Mouse (Mus musculus) forebrain, embryonic 10.5 days (tissue): Measurements from ENCODE around the gene Acot5. TPM values are rescaled to one million over a fixed set of nuclear protein-coding genes. Genes with fewer than 3 reads are reported as not detected.
"Not testable (repeated sequence)": the region's sequence is repeated elsewhere in the genome, so short reads cannot be mapped to it uniquely, and the experiment has no call there.

Source experiments
- DNase-seq: peaks from one replicate; pipeline ENCODE4 v3.0.0-alpha.2; 2017; ENCODE audit warnings: low spot score; ENCODE audit errors: extremely low spot score
- H3K27ac ChIP-seq: fragments of 300-500 bp; sonication (generic); 2 replicates; pipeline ENCODE4 v1.5.1; 2016; ENCODE audit warnings: mild to moderate bottlenecking
- H3K27me3 ChIP-seq: fragments of 300-500 bp; sonication (generic); 2 replicates; pipeline ENCODE4 v1.6.1; 2016; ENCODE audit warnings: mild to moderate bottlenecking; ENCODE audit not compliant: poor library complexity, severe bottlenecking
- H3K36me3 ChIP-seq: fragments of 300-500 bp; sonication (generic); replicated peaks from 2 replicates; pipeline ENCODE4 v1.6.1; 2016; ENCODE audit warnings: mild to moderate bottlenecking, moderate library complexity
- H3K4me1 ChIP-seq: fragments of 300-500 bp; sonication (generic); 2 replicates; pipeline ENCODE4 v1.6.1; 2016
- H3K4me3 ChIP-seq: fragments of 300-500 bp; sonication (generic); 2 replicates; pipeline ENCODE4 v1.5.1; 2016; ENCODE audit warnings: mild to moderate bottlenecking, moderate library complexity
- H3K9me3 ChIP-seq: fragments of 300-500 bp; sonication (generic); 2 replicates; pipeline ENCODE4 v1.6.1; 2016; ENCODE audit warnings: mild to moderate bottlenecking, moderate library complexity
- WGBS: fragments of 180-500 bp; shearing (Covaris S2); methylation state at CpG from one replicate; pipeline ENCODE4 v1.1.7; 2016; 5-methylcytosine and 5-hydroxymethylcytosine counted together
- polyA plus RNA-seq: library from polyadenylated mRNA; unstranded; fragments of >200 nt; fragmentation: Nextera tagmentation; extraction: Ambion mirVana; gene quantifications from 2 replicates; pipeline ENCODE4 v1.2.1, GENCODE M21; 2016

Gene Acot5
- not detected in 2 replicates for polyA plus RNA-seq

DNA sequence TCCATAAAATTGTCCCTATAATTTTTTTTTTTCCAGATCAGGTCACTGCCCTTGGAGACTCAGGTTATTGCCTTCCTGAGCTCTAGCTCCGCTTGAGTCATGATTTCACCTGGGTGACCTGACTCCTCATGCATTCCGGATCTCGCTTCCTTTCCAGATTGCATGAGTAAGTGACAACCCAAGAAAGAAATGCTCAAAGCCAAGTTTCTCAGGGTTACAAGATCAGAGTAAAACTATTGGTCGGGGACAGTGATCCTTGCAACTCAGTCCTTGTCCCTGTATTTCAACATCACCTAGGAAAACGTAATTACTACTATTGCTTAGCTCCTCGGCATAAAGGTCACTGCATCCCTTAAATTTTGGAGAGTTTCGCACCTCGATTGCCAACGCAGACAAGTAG is at the start of gene Acot5:
Gene Acot5, plus strand, starts transcription at position 340 of the 400 bp plus-strand sequence.
- 60% methylated on average over 9 of the region's 9 CpGs for WGBS

DNA sequence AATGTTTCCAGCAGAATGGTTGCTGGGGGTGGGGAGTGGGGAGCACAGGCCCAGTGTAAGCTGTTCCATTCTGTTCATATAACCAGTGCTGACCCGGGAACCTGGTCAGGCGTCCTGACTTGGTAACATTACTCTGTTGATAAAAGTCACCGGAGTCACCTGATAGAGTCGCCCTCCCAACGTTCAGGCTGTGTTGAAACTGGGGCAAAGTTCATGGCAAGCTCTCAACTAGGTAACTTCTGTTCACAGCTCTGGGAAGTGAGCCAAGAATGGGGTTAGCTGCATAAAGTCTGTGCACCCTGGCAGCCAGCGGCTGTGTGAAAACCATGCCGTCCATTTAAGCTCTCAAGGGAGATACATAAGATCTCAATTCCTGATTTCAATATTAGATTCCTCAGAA is 48.6 kb upstream of the Acot5 start:
- not testable (repeated sequence) for H3K9me3 ChIP-seq, H3K4me1 ChIP-seq, H3K4me3 ChIP-seq, DNase-seq, H3K27me3 ChIP-seq, H3K27ac ChIP-seq
- WGBS: 91% methylated on average over 7 of the region's 7 CpGs
- H3K36me3 ChIP-seq: peaks cover 11% of the 10 kb centered on the region

More for the DNA sequence above, at the start of gene Acot5:
- no peaks in the 10 kb centered on the region for H3K9me3 ChIP-seq
- H3K4me1 ChIP-seq: peaks cover 13% of the 10 kb centered on the region
- H3K27ac ChIP-seq: no peak within 1 kb of the TSS
- H3K4me3 ChIP-seq: peak within 1 kb of the TSS; percentile 49
- H3K27me3 ChIP-seq: peaks cover 48% of the 10 kb centered on the region
- no peaks in the 10 kb centered on the region for H3K36me3 ChIP-seq
- DNase-seq: no peak

DNA sequence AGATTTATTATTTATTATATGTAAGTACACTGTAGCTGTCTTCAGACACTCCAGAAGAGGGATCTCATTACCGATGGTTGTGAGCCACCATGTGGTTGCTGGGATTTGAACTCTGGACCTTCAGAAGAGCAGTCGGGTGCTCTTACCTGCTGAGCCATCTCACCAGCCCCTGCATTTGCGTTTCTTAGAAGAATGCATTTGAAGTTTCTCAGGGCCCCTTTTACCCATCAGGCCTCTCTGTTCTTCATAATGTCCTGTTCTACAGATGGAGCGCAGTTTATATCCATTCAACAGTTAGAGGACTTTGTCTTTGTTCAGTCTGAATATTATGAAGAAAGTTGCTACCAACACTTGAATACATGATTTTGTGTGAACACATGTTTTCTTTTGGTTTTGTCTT is 46.9 kb upstream of the Acot5 start:
- 95% methylated on average over 4 of the region's 4 CpGs for WGBS
- not testable (repeated sequence) for H3K4me3 ChIP-seq, H3K9me3 ChIP-seq

DNA sequence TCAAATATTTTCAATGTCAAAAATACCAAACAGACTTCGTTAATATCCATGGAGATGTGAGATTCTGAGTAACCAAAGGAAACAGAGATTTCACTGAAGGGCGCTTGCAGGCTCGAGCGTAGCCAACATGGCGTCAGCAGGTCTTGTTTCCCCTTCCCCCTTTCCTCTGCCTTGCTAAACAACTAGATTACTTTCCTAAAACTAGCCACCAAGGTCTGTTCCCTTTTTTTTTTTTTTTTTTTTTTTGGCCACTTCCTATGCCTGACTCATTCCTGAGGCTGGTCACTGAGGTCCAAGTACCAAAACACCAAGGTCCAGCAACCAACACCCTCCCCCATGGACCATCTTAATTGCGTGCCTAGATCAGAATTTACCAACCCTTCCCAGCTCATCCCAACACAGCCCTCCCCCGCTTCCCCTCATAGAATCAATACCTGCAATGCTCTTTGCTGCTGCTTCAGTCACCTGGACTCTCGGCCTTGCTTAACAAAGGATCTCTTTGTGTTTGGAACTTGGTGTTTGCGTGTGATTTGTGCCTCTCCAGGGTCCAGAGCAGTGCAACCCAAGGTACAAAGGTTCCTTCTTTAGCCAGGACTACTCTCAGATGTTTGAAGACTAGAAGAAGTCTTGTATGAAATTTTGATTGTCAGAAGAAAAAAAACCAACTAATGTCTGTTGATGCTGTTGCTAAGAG is 45.9 kb upstream of the Acot5 start:
- H3K27ac ChIP-seq: no peak overlapping the region
- no peaks in the 10 kb centered on the region for H3K9me3 ChIP-seq
- H3K4me3 ChIP-seq: no peak overlapping the region
- no peak for DNase-seq
- H3K27me3 ChIP-seq: no peaks in the 10 kb centered on the region
- H3K36me3 ChIP-seq: no peaks in the 10 kb centered on the region
- WGBS: 89% methylated on average over 9 of the region's 9 CpGs
- H3K4me1 ChIP-seq: no peaks in the 10 kb centered on the region

More for the DNA sequence above, 46.9 kb upstream of the Acot5 start:
- not testable (repeated sequence) for H3K4me1 ChIP-seq, H3K27me3 ChIP-seq, H3K27ac ChIP-seq, H3K36me3 ChIP-seq, DNase-seq

DNA sequence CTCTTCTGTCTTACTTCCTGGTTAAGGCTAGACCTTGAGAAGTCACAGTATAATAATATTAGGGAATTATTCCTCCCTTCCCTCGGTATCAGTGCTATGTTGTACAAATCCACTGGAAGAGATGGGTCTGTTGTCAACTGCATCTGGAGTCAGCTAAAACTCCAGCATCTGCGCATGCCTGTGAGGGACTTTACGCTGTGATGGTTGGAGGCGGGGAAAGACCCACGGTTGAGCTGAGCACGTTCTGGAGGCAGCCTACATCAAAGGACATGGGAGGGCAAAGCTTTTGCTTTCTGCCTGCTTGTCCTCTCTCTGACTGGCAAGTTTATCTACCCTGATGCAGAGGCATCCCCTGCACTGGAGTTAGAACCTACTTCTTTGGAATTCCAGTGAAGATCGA is 43.2 kb upstream of the Acot5 start:
- Histone ChIP-seq H3K4me1 (no peaks in the 10 kb centered on the region), H3K27me3 (no peaks in the 10 kb centered on the region), H3K4me3 (no peak overlapping the region), H3K36me3 (no peaks in the 10 kb centered on the region), H3K9me3 (no peaks in the 10 kb centered on the region), H3K27ac (no peak overlapping the region)
- no peak for DNase-seq
- 91% methylated on average over 7 of the region's 7 CpGs for WGBS

DNA sequence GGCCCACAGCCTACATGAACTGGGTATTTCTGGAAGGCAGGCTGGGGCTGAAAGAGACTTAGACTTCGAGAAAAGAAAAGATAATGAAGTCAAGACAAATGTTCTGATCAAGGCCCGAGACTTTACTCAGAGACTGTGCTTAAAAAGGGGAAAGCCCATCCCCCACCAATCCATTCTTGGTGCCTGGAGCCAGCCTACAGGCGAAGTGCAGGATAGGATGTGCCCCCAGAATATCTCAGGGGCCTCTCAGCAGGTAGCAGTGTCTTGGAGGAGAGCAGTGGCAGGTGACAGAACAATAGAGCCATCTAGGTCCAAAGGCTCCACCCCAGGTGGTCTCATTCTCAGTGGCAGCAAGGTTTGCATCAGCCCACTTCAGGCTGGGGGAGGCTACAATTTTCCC is 40.8 kb upstream of the Acot5 start:
- H3K27me3 ChIP-seq, H3K4me3 ChIP-seq, H3K4me1 ChIP-seq, H3K36me3 ChIP-seq, DNase-seq, H3K27ac ChIP-seq, H3K9me3 ChIP-seq: not testable (repeated sequence)
- WGBS: 48% methylated on average over 3 of the region's 3 CpGs

DNA sequence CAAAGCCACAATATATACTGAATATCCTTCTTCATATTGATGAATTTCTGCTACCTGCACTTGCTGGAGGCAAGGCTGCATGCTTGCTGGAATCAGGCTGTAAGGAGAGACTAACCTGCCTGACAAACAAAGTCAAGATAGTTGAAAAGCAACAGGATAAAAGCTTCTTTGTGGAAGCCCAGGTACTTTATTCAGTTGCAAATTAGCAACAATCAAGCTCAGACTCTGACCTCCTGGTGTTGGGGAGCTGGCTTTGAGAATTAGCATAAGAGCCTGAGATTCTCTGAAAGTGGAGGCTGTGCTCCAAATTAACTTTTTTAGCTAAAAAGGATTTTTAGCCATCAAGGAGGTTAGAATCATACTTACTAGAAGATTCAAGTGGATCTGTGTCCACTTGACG is 40.1 kb upstream of the Acot5 start:
- DNase-seq: not testable (repeated sequence)

DNA sequence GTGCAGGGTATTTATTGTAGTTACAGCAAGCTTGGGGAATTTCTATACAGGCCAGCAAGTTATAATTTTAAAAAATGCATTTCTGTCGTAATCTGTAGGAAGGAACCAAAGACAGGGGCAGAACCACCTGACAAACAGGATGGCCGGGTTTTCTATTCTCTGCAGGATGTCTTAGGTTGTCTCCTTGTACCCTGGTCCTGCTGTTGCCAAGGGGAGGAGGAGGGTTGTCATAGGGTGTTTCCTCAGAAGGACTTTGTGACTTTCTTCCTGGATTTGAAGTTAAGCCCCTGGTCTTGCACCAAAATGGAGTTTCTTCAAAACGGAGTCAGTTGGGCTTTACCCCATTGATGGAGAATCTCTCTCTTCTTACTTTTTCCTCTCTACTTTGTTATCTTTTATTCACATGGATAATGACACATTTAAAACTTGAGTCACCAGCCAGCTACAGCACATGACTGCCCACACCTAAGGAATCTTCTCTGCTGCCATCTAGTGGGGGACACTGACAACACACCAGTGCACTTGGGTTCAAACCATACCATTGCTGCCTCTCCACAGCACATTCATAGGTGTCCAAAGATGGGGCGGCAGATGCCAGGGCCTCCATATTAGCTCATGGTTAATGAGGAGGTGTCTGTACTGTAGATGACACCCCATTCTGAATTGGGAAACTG is 38.3 kb upstream of the Acot5 start:
- H3K4me1 ChIP-seq: no peaks in the 10 kb centered on the region
- H3K9me3 ChIP-seq: no peaks in the 10 kb centered on the region
- no peaks in the 10 kb centered on the region for H3K27me3 ChIP-seq
- H3K36me3 ChIP-seq: no peaks in the 10 kb centered on the region
- 80% methylated on average over 4 of the region's 4 CpGs for WGBS
- H3K27ac ChIP-seq: no peak overlapping the region
- H3K4me3 ChIP-seq: no peak overlapping the region
- peak; percentile 39 for DNase-seq

More for the DNA sequence above, 40.1 kb upstream of the Acot5 start:
- H3K4me3 ChIP-seq, H3K36me3 ChIP-seq, H3K27me3 ChIP-seq, H3K27ac ChIP-seq, H3K9me3 ChIP-seq, H3K4me1 ChIP-seq: not testable (repeated sequence)
- 90% methylated on average over 1 of the region's 1 CpGs for WGBS

DNA sequence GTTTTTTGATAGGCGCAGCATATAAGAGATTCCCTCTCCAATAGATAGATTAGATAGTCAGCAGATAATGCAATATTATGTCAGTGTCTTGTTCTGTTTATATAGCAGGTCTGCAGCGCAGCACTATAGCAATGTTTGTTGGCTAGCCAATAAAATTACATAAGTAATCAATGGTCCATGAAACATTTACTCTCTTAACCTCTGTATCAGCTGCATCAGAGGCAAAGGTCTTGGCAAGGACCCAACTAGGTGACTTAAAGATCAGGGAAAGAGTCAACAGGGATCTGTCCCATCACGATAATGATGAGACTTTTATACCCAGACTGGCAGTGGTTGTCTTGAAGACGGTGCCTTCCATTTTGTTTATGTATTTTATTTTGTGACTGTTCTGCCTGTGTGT is 36.3 kb upstream of the Acot5 start:
- H3K9me3 ChIP-seq: no peaks in the 10 kb centered on the region
- H3K4me1 ChIP-seq: no peaks in the 10 kb centered on the region
- no peak overlapping the region for H3K4me3 ChIP-seq
- no peak overlapping the region for H3K27ac ChIP-seq
- 94% methylated on average over 4 of the region's 4 CpGs for WGBS
- no peak for DNase-seq
- H3K36me3 ChIP-seq: no peaks in the 10 kb centered on the region
- peaks cover 10% of the 10 kb centered on the region for H3K27me3 ChIP-seq

DNA sequence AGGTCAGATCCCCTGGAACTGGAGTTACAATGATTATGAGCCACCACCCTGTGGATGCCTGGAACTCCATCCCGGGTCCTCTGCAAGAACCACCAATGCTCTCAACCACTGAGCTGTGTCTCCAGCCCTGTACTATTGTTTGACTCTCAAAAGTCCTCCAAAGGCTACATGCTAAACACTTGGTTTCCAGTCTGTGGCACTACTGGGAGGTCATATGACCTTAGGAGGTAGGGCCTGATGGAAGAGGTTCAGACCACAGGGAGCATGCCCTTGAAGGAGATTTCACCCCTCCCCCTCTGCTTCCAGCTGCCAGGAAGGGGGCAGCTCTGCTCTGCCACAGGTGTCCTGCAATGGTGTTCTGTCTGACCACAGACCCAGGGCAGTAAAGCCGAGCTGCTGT is 35.8 kb upstream of the Acot5 start:
- H3K4me1 ChIP-seq, H3K9me3 ChIP-seq, H3K27ac ChIP-seq, H3K4me3 ChIP-seq, DNase-seq, H3K36me3 ChIP-seq: not testable (repeated sequence)
- 86% methylated on average over 2 of the region's 2 CpGs for WGBS
- peaks cover 14% of the 10 kb centered on the region for H3K27me3 ChIP-seq

DNA sequence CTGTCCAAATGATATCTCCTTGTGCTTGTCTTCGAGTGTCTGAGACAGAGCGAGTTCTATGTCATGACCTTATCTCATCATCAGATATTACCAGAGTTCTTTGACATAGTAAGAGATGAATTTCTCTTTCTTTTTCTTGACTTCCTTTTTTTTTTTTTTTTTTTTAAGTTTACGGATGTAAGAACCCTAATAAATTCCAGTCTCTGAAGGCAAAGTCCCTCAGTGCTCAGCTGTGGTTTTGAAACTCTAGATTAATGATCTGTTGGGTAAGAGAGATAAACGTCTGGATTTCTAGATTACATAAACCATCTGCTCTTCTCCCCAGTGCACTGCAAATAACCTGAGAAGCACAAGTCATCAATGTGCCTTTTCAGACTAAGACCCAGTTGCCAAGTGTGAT is 35.0 kb upstream of the Acot5 start:
- Histone ChIP-seq H3K27ac (no peak overlapping the region), H3K36me3 (no peaks in the 10 kb centered on the region), H3K4me1 (peaks cover 3% of the 10 kb centered on the region; the same call in 1 of the 2 replicates), H3K4me3 (no peak overlapping the region), H3K9me3 (no peaks in the 10 kb centered on the region), H3K27me3 (peaks cover 14% of the 10 kb centered on the region)
- no peak for DNase-seq
- 83% methylated on average over 4 of the region's 4 CpGs for WGBS

DNA sequence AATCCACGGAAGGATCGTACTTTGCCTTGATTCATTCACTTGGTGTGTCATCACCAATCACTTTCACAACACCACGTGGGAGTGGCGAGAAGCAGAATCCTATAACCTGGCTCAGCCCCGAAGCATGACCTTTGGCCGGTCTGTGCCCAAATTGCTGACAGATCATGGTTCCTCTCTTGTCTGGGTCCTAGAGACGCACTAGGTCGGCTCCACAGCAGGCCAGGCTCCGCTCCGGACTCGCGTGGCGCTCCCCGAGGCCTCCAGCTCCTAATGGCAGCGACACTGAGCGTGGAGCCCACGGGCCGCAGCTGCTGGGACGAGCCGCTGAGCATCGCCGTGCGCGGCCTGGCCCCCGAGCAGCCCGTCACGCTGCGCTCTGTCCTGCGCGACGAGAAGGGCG is 30.9 kb upstream of the Acot5 start, which contains the start of gene Acot4:
Gene Acot4, plus strand, starts transcription at position 139 of the 400 bp plus-strand sequence.
- DNase-seq: peak; percentile 25
- Histone ChIP-seq H3K4me3 (peak within 1 kb of the TSS; percentile 53), H3K27ac (peak within 1 kb of the TSS; percentile 58), H3K9me3 (peaks cover 16% of the 10 kb centered on the region), H3K27me3 (peaks cover 14% of the 10 kb centered on the region)
- WGBS: 14% methylated on average over 32 of the region's 32 CpGs
- H3K36me3 ChIP-seq, H3K4me1 ChIP-seq: not testable (repeated sequence)

DNA sequence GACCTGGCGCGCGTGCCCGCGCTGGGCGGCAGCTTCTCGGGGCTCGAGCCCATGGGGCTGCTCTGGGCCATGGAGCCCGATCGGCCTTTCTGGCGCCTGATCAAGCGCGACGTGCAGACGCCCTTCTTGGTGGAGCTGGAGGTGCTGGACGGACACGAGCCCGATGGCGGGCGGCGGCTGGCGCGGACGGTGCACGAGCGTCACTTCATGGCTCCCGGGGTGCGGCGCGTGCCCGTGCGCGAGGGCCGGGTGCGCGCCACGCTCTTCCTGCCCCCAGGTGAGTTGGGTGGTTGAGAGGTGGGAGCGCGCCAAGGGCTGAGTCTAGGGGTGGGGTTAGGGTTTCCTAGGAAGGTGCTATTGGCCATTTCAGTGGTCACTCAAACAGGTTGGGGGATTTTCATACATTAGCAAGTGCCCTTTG is 30.4 kb upstream of the Acot5 start, which contains the start of gene Gm49366:
Gene Gm49366, plus strand, starts transcription at position 245 of the 421 bp plus-strand sequence.
- peak within 1 kb of the TSS; percentile 58 for H3K27ac ChIP-seq
- 7% methylated on average over 38 of the region's 39 CpGs for WGBS
- H3K9me3 ChIP-seq: peaks cover 16% of the 10 kb centered on the region

More for the DNA sequence above, 30.4 kb upstream of the Acot5 start, which contains the start of gene Gm49366:
- peaks cover 14% of the 10 kb centered on the region for H3K27me3 ChIP-seq
- peak within 1 kb of the TSS; percentile 53 for H3K4me3 ChIP-seq
- not testable (repeated sequence) for H3K4me1 ChIP-seq, H3K36me3 ChIP-seq
- DNase-seq: peak; percentile 24
